Mouse (Mus musculus) ES-E14 (cell line): ENCODE data around the gene Ifitm6.

Experiments
- CHD2 ChIP-seq: IDR thresholded peaks from 2 replicates; pipeline ENCODE4 v1.6.1; 2014; ENCODE audit warnings: mild to moderate bottlenecking, low read depth, low read length, inconsistent platforms
- HCFC1 ChIP-seq: IDR thresholded peaks from 2 replicates; pipeline ENCODE4 v1.6.1; 2012; ENCODE audit warnings: low read length, inconsistent platforms, borderline replicate concordance; ENCODE audit not compliant: insufficient read depth
- MAFK ChIP-seq: IDR thresholded peaks from 2 replicates; pipeline ENCODE4 v1.6.1; 2014; ENCODE audit warnings: mild to moderate bottlenecking, low read depth, low read length, inconsistent platforms; ENCODE audit not compliant: insufficient read depth

GRCm38 (mm10) chr7:140975465-140975864 is 42.3 kb downstream of the Ifitm6 start:
- no peak for TF ChIP-seq CHD2
- no peak for TF ChIP-seq HCFC1
- no peak for TF ChIP-seq MAFK
